Mouse (Mus musculus) midbrain, embryonic 11.5 days (tissue): ENCODE results near the gene Birc2. TPM values are rescaled to one million over a fixed set of nuclear protein-coding genes. Genes with fewer than 3 reads are reported as not detected.

ENCODE experiments used
- ATAC-seq: fragments of 200-750 bp; cut with Nextera tagmentation; 2 replicates; pipeline ENCODE4 v1.8.0; 2017; ENCODE audit warnings: moderate TSS enrichment, moderate library complexity; ENCODE audit not compliant: low FRiP score
- DNase-seq: peaks from one replicate; pipeline ENCODE4 v3.0.0; 2015; ENCODE audit warnings: low spot score; ENCODE audit errors: missing footprints
- H3K27ac ChIP-seq: fragments of 300-500 bp; sonication (generic); 2 replicates; pipeline ENCODE4 v1.5.1; 2014; ENCODE audit warnings: low read depth, low read length
- H3K27me3 ChIP-seq: fragments of 300-500 bp; sonication (generic); 2 replicates; pipeline ENCODE4 v1.6.1; 2014; ENCODE audit warnings: mild to moderate bottlenecking, low read length, moderate library complexity, mixed read lengths; ENCODE audit not compliant: control insufficient read depth, insufficient read depth
- H3K36me3 ChIP-seq: fragments of 300-500 bp; sonication (generic); 2 replicates; pipeline ENCODE4 v1.6.1; 2014; ENCODE audit warnings: mild to moderate bottlenecking, low read length, moderate library complexity, mixed read lengths; ENCODE audit not compliant: control insufficient read depth, insufficient read depth
- H3K4me1 ChIP-seq: fragments of 300-500 bp; sonication (generic); 2 replicates; pipeline ENCODE4 v1.6.1; 2014; ENCODE audit warnings: low read length; ENCODE audit not compliant: control insufficient read depth, insufficient read depth
- H3K4me2 ChIP-seq: fragments of 300-500 bp; sonication (generic); 2 replicates; pipeline ENCODE4 v1.6.1; 2014; ENCODE audit warnings: mild to moderate bottlenecking, moderate library complexity
- H3K4me3 ChIP-seq: fragments of 300-500 bp; sonication (generic); 2 replicates; pipeline ENCODE4 v1.5.1; 2014; ENCODE audit warnings: low read depth, low read length
- H3K9ac ChIP-seq: fragments of 300-500 bp; sonication (generic); 2 replicates; pipeline ENCODE4 v1.6.1; 2014; ENCODE audit warnings: low read length
- H3K9me3 ChIP-seq: fragments of 300-500 bp; sonication (generic); 2 replicates; pipeline ENCODE4 v1.6.1; 2016; ENCODE audit warnings: low read length; ENCODE audit not compliant: control insufficient read depth
- WGBS: fragments of 180-500 bp; shearing (Covaris S2); extraction: QIAGEN DNeasy Blood & Tissue Kit; methylation state at CpG from one replicate; pipeline ENCODE4 v1.1.7; 2014; 5-methylcytosine and 5-hydroxymethylcytosine counted together
- polyA plus RNA-seq: library from polyadenylated mRNA; unstranded; fragments of >200 nt; fragmentation: Nextera tagmentation; extraction: Ambion mirVana; gene quantifications from 2 replicates; pipeline ENCODE4 v1.2.1, GENCODE M21; 2014

Gene Birc2
- polyA plus RNA-seq, 1 experiment from 2014 or later = 42.4 TPM

DNA sequence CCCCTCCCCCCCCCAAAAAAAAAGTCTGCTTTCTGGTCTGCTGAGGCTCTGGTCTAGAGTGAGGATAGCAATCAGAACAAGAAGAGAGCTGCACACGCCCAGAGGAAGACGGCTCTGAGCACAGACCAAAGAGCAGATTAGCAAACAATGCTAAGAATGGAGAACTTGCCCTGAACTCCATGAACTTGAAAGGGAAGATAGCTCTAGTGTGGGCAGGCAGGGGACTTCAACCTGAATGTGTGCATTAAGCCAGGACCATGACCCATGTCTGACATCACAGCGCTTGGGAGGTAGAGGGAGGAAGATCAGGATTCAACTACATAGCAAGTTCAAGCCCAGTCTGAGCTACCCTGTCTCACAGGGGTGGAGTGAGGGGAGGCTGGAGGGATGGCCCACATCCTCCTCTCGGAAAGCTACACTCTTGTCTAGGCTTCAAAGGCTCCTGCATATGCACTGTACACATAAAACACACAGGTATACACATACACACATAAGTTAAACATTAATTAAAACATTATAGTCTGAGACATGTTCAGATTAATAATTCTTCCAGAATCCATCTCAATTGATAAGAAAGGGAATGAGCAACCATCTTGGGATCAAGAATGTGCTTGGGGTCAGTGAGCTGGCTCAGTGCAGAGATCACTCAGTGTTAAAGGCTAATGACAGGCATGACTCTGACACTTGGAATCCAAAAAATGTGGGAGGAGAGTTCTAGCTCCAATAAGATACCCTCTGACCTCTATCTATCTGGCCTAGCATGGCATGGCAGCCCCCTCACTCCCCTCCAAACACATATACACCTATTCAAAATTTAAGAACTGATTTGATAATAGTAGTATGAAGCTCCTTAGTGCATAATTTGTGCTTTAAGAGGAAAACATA lies 15.7 kb upstream of the Birc2 start:
- WGBS = 75% methylated on average over 4 of the region's 4 CpGs
- Histone ChIP-seq H3K27ac (no peak overlapping the region), H3K4me2 (no peak overlapping the region), H3K36me3 (no peaks in the 10 kb centered on the region), H3K4me3 (no peak overlapping the region), H3K27me3 (no peaks in the 10 kb centered on the region), H3K4me1 (no peaks in the 10 kb centered on the region), H3K9me3 (no peaks in the 10 kb centered on the region), H3K9ac (no peak overlapping the region)
- peak; percentile 68 for DNase-seq
- no peak for ATAC-seq

DNA sequence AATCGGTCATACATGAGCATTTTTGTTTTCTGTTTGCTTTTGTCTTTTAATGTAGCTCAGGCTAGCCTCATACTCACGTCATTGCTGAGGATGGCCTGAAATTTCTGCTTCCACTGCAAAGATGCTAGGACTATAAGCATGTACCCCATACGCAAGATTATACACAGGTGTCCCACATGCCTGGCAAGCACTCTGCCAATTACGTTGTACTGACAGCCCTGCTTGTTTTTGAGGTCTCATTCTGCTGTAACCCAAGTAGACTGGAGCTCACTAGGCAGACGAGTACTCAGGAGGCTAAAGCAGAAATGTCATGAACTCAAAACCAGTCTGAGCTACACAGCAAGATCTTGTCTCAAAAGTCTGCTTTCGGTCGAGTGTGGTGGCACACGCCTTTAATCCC lies 15.0 kb upstream of the Birc2 start:
- Histone ChIP-seq H3K9me3 (no peaks in the 10 kb centered on the region), H3K4me2 (no peak overlapping the region), H3K4me3 (no peak overlapping the region), H3K36me3 (no peaks in the 10 kb centered on the region), H3K27ac (no peak overlapping the region), H3K27me3 (no peaks in the 10 kb centered on the region), H3K4me1 (no peaks in the 10 kb centered on the region), H3K9ac (no peak overlapping the region)
- WGBS = 91% methylated on average over 8 of the region's 8 CpGs
- DNase-seq (peak; percentile 57), ATAC-seq (no peak)

DNA sequence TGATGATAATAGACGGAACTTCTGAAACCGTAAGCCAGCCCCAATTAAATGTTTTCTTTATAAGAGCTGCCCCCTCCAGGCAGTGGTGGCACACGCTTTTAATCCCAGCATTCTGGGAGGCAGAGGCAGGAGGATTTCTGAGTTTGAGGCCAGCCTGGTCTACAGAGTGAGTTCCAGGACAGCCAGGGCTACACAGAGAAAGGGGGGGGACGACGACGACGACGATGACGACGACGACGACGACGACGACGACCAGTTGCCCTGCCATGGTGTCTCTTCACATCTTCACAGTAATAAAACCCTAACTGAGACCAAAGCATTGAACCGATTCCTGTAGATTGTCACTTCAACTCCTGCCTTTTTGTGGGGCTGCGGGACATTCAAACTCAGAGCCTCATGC lies 11.3 kb upstream of the Birc2 start:
- 91% methylated on average over 18 of the region's 18 CpGs for WGBS
- DNase-seq = no peak
- no peaks in the 10 kb centered on the region for H3K4me1 ChIP-seq
- H3K4me2 ChIP-seq = no peak overlapping the region
- no peaks in the 10 kb centered on the region for H3K36me3 ChIP-seq
- no peak overlapping the region for H3K4me3 ChIP-seq
- H3K27ac ChIP-seq = no peak overlapping the region
- H3K27me3 ChIP-seq = no peaks in the 10 kb centered on the region
- ATAC-seq = no peak
- no peaks in the 10 kb centered on the region for H3K9me3 ChIP-seq
- H3K9ac ChIP-seq = no peak overlapping the region

DNA sequence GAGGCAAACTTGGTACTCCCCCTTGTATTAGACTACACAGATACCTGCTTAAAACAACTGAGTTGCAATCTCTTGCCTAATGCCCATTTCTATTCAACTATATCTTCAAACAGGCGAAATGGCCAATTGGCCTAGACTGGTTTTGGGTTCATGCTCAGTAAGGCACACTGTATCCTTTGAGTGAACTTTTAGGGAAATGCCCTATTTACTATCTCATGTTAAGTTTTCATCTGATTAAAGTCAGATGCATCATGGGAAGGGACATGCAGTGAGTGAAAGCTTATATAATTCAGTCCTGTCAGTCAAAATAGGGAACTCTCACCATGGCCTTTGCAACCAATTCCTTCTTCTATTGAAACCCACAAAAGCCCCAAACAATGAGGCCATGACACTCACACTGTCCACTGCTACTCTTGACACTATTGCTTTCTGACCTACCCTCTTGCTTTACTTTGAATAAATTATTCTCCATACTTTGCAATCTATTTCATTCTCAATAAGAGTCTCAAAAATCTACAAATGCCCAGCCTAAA lies 9.9 kb upstream of the Birc2 start:
- 77% methylated on average over 1 of the region's 1 CpGs for WGBS
- ATAC-seq (no peak), DNase-seq (no peak)
- H3K27ac ChIP-seq = no peak overlapping the region
- no peaks in the 10 kb centered on the region for H3K4me1 ChIP-seq
- H3K9me3 ChIP-seq = no peaks in the 10 kb centered on the region
- no peak overlapping the region for H3K4me3 ChIP-seq
- H3K27me3 ChIP-seq = no peaks in the 10 kb centered on the region
- H3K36me3 ChIP-seq = no peaks in the 10 kb centered on the region
- no peak overlapping the region for H3K4me2 ChIP-seq
- no peak overlapping the region for H3K9ac ChIP-seq

DNA sequence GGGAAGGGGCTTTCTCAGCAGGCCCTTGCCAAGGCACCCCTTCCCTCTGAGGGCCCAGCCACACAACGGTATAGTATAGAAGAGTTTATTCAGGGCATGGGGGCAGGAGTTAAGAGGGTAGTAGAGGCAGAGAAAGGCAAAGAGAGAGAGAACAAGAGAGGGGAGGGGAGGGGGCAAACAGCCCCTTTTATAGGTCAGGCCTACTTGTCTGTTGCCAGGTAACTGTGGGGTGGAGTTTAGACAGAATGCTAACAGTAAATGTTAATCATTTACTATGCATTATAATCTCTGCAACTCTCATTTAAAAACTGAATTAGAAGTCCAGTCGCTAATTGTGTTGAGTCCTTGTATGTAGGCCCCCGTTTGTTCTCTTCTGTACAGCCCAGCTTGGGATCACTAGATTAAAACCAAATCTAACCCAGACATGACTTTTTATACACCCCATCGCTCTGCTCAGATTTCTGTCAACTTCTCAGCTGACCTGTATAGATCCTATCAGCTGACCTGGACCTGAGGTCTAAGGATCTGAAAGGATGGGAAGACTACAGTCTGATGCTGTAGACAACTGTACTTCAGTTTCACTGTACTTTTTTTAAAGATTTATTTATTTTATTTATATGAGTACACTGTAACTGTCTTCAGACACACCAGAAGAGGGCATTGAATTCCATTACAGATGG lies 8.5 kb upstream of the Birc2 start:
- Histone ChIP-seq H3K27ac (no peak overlapping the region), H3K4me3 (no peak overlapping the region), H3K4me2 (no peak overlapping the region), H3K9me3 (no peaks in the 10 kb centered on the region), H3K9ac (no peak overlapping the region), H3K4me1 (no peaks in the 10 kb centered on the region), H3K27me3 (no peaks in the 10 kb centered on the region), H3K36me3 (no peaks in the 10 kb centered on the region)
- ATAC-seq (no peak), DNase-seq (no peak)
- 79% methylated on average over 4 of the region's 4 CpGs for WGBS

DNA sequence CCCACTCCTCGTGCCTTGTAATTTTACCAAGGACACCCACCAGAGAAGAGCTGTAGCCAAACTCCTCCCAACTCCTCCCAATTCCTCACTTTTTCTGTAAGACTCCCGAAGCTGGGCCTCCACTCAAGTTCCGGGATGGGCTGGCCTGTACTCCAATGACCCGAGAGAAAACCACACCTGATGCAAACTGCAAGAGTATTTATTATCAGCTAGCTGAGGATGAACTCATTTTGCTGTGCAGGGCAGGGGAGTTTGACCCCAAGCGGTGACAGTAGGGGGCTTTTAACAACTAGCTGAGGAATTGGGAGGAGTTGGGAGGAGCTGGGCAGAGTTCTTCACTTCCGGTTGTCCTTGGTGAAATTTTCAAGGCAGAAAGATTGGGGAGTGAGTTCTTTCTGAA lies 4.4 kb upstream of the Birc2 start:
- 75% methylated on average over 6 of the region's 6 CpGs for WGBS
- no peak overlapping the region for H3K27ac ChIP-seq

DNA sequence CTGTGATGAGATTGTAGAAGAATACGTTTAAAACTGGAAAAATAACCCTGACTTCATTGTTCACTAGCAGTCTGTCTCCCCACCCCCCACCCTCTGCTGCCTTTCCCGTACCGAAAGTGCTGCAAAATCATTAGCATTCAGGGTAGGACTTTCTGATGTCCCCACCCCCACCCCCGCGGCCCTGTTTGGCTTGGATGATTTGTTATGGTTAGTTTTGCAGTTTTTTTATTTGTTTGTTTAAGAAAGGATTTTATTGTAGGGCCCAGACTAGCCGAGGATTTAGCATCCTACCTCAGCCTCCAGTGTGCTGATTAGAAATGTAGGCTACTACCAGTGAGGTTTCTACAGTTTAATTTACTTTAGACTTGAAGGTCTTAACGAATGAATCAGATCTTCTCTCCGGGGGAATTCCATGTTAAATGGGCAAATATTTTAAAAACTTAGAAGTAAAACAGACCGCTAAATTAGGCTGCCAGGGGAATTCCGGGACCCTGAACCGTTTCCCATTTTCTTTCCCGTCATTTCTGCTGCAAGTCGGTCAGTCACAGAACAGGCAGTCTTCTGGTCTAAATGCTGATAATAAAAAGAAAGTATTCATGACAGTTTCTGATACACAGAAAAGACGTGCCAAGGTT lies 1.1 kb upstream of the Birc2 start:
- ATAC-seq (peak; percentile 24; the same call in 1 of the 2 replicates), DNase-seq (peak; percentile 91)
- H3K27me3 ChIP-seq = no peaks in the 10 kb centered on the region
- 23% methylated on average over 14 of the region's 14 CpGs for WGBS
- no peaks in the 10 kb centered on the region for H3K9me3 ChIP-seq
- H3K27ac ChIP-seq = peak overlapping the region; percentile 97
- peak overlapping the region; percentile 61 for H3K4me3 ChIP-seq
- H3K4me2 ChIP-seq = peak overlapping the region; percentile 81
- H3K9ac ChIP-seq = peak overlapping the region; percentile 91
- no peaks in the 10 kb centered on the region for H3K36me3 ChIP-seq
- H3K4me1 ChIP-seq = peaks cover 8% of the 10 kb centered on the region; the same call in 1 of the 2 replicates

More for the DNA sequence above, 4.4 kb upstream of the Birc2 start:
- ATAC-seq (no peak), DNase-seq (peak; percentile 10)
- Histone ChIP-seq H3K9ac (no peak overlapping the region), H3K4me2 (no peak overlapping the region), H3K9me3 (no peaks in the 10 kb centered on the region), H3K4me3 (no peak overlapping the region), H3K36me3 (no peaks in the 10 kb centered on the region), H3K4me1 (peaks cover 5% of the 10 kb centered on the region; the same call in 1 of the 2 replicates), H3K27me3 (no peaks in the 10 kb centered on the region)

DNA sequence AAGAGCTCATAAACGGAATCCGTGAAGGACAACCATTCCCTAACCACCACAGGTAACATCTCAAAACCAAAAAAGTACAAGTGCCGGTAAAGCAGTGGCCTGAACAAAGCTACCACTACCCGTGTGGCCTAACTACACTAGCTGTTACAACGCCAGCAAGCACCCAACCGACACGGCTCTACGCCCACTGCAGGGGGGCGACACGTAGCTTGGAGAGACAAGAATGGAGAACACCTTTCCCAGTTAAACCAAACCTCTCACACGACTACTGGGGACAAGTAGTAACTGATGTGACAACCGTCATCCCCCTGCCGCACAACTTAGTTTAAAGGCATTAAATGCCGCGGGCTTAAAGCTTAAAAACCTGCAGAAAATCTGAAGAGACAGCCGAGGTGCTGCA lies 533 bp downstream of the Birc2 start:
- under 1% methylated on average over 16 of the region's 16 CpGs for WGBS
- peak overlapping the region; percentile 81 for H3K4me2 ChIP-seq
- peak overlapping the region; percentile 61 for H3K4me3 ChIP-seq
- H3K36me3 ChIP-seq = no peaks in the 10 kb centered on the region
- H3K27me3 ChIP-seq = no peaks in the 10 kb centered on the region
- H3K9me3 ChIP-seq = no peaks in the 10 kb centered on the region
- H3K4me1 ChIP-seq = peaks cover 10% of the 10 kb centered on the region; the same call in 1 of the 2 replicates
- peak overlapping the region; percentile 91 for H3K9ac ChIP-seq
- peak; percentile 96 for DNase-seq
- H3K27ac ChIP-seq = peak overlapping the region; percentile 97
- peak; percentile 43 for ATAC-seq
